In genomic region chr1:169748439-169748838, GRCm38 (mm10) we compare ENCODE assay signal across 17 mouse cellular contexts. TPM values are rescaled to one million over a fixed set of nuclear protein-coding genes. Genes with fewer than 3 reads are reported as not detected.
DNase-seq lines count a peak whose midpoint lies in the region; ATAC-seq and TF ChIP-seq lines count a peak whose summit lies in the region.
"Had no signal": no experiment of that assay in that cellular context is flagged by ENCODE, and none has a peak within 500 bp of the region (broad histone marks: within the 10 kb centered on the region; RNA-seq: fewer than 3 reads in every experiment).

No protein-coding gene starts in this region.

- no peak overlapping the region for H3K4me3 ChIP-seq in hindbrain, embryonic 12.5 days
- H3K4me3 ChIP-seq in hindbrain, embryonic 10.5 days = no peak overlapping the region
- no peak overlapping the region for H3K4me3 ChIP-seq in neural tube, embryonic 12.5 days
- no peak overlapping the region; the same call in 1 of the 2 replicates for H3K4me3 ChIP-seq in hindbrain, postnatal 0 days (ENCODE audit: low read length)
- H3K4me3 ChIP-seq in olfactory bulb, adult 2 months (ENCODE audit: insufficient read depth, low read depth, low read length) = peak overlapping the region; percentile 21; the same call in 1 of the 2 replicates
- H3K4me3 ChIP-seq: erythroblast, embryonic 14.5 days; megakaryocyte, embryonic 14.5 days had no signal

- no peak overlapping the region for H3K9ac ChIP-seq in hindbrain, embryonic 12.5 days
- no peak overlapping the region for H3K9ac ChIP-seq in neural tube, embryonic 12.5 days
- H3K9ac ChIP-seq in hindbrain, postnatal 0 days (replicated peaks; ENCODE audit: low read length) = peak overlapping the region; percentile 50; the same call in 1 of the 2 replicates
- H3K9ac ChIP-seq: limb, embryonic 15.5 days; lung, embryonic 14.5 days; stomach, embryonic 15.5 days had no signal

- H3K4me1 ChIP-seq in hindbrain, embryonic 12.5 days = peaks cover 7% of the 10 kb centered on the region; the same call in 1 of the 2 replicates
- H3K4me1 ChIP-seq in hindbrain, embryonic 10.5 days (replicated peaks) = peaks cover 11% of the 10 kb centered on the region; the same call in 1 of the 2 replicates
- H3K4me1 ChIP-seq in neural tube, embryonic 12.5 days = no peaks in the 10 kb centered on the region
- no peaks in the 10 kb centered on the region for H3K4me1 ChIP-seq in hindbrain, postnatal 0 days (ENCODE audit: insufficient read depth, low read length)
- H3K4me1 ChIP-seq in olfactory bulb, adult 2 months (ENCODE audit: control insufficient read depth, insufficient read depth, low read length) = peaks cover 2% of the 10 kb centered on the region; the same call in 1 of the 2 replicates
- H3K4me1 ChIP-seq: stomach, embryonic 15.5 days had no signal

- H3K27ac ChIP-seq in hindbrain, embryonic 12.5 days = no peak overlapping the region
- no peak overlapping the region for H3K27ac ChIP-seq in hindbrain, embryonic 10.5 days
- no peak overlapping the region for H3K27ac ChIP-seq in neural tube, embryonic 12.5 days
- peak overlapping the region; percentile 81 for H3K27ac ChIP-seq in hindbrain, postnatal 0 days
- H3K27ac ChIP-seq in olfactory bulb, adult 2 months (ENCODE audit: insufficient read depth, low read depth, low read length) = peak overlapping the region; percentile 47; the same call in 1 of the 2 replicates
- H3K27ac ChIP-seq: limb, embryonic 15.5 days; stomach, embryonic 15.5 days had no signal

- no peaks in the 10 kb centered on the region for H3K36me3 ChIP-seq in hindbrain, embryonic 12.5 days
- no peaks in the 10 kb centered on the region for H3K36me3 ChIP-seq in hindbrain, embryonic 10.5 days
- H3K36me3 ChIP-seq in neural tube, embryonic 12.5 days = no peaks in the 10 kb centered on the region
- H3K36me3 ChIP-seq in hindbrain, postnatal 0 days (ENCODE audit: insufficient read depth, low read length) = no peaks in the 10 kb centered on the region; the same call in 1 of the 2 replicates
- H3K36me3 ChIP-seq: limb, embryonic 15.5 days; stomach, embryonic 15.5 days had no signal

- no peak for TF ChIP-seq CTCF in hindbrain, postnatal 0 days (IDR thresholded peaks at IDR 0.05; ENCODE audit: low read depth)
- TF ChIP-seq CTCF in olfactory bulb, adult 2 months (IDR thresholded peaks at IDR 0.05; ENCODE audit: insufficient read depth, low read depth, low read length) = no peak

- H3K4me2 ChIP-seq in hindbrain, embryonic 12.5 days (replicated peaks) = peak overlapping the region; percentile 60
- H3K4me2 ChIP-seq in neural tube, embryonic 12.5 days (replicated peaks) = peak overlapping the region; percentile 67; the same call in 1 of the 2 replicates
- peak overlapping the region; percentile 63 for H3K4me2 ChIP-seq in hindbrain, postnatal 0 days (ENCODE audit: low read depth, low read length)

- 0 out of 2 replicates have a peak, but pooled peaks cover 4% of the 10 kb centered on the region for H3K27me3 ChIP-seq in hindbrain, embryonic 12.5 days
- H3K27me3 ChIP-seq in hindbrain, embryonic 10.5 days (ENCODE audit: insufficient read depth, poor library complexity, severe bottlenecking) = peaks cover 13% of the 10 kb centered on the region; the same call in 1 of the 2 replicates
- no peaks in the 10 kb centered on the region for H3K27me3 ChIP-seq in neural tube, embryonic 12.5 days (replicated peaks)
- no peaks in the 10 kb centered on the region for H3K27me3 ChIP-seq in hindbrain, postnatal 0 days (ENCODE audit: insufficient read depth, low read length)
- H3K27me3 ChIP-seq: Patski had no signal

- WGBS in hindbrain, embryonic 12.5 days = 50% methylated on average over 5 of the region's 5 CpGs
- 47% methylated on average over 5 of the region's 5 CpGs for WGBS in hindbrain, embryonic 10.5 days
- 59% methylated on average over 5 of the region's 5 CpGs for WGBS in neural tube, embryonic 12.5 days
- WGBS in hindbrain, postnatal 0 days = 22% methylated on average over 5 of the region's 5 CpGs
- WGBS in olfactory bulb, adult 2 months = 12% methylated on average over 5 of the region's 5 CpGs

- TF ChIP-seq POLR2A in olfactory bulb, adult 2 months (IDR thresholded peaks at IDR 0.05; ENCODE audit: insufficient read depth, low read depth, low read length) = no peak

- DNase-seq in hindbrain, embryonic 10.5 days (ENCODE audit: low spot score) = no peak
- DNase-seq in neural tube, embryonic 10.5 days (ENCODE audit: extremely low spot score, low spot score) = no peak
- DNase-seq in hindbrain, postnatal 0 days (ENCODE audit: low spot score) = peak; percentile 50
- no peak for DNase-seq in spleen, adult 12 weeks (ENCODE audit: low spot score)
- DNase-seq: heart, postnatal 4 days; lung, embryonic 14.5 days; thymus, postnatal 4 days had no signal

- H3K9me3 ChIP-seq in hindbrain, embryonic 12.5 days (replicated peaks) = no peaks in the 10 kb centered on the region
- no peaks in the 10 kb centered on the region for H3K9me3 ChIP-seq in hindbrain, embryonic 10.5 days
- no peaks in the 10 kb centered on the region for H3K9me3 ChIP-seq in neural tube, embryonic 12.5 days
- no peaks in the 10 kb centered on the region for H3K9me3 ChIP-seq in hindbrain, postnatal 0 days (ENCODE audit: low read length)
- H3K9me3 ChIP-seq: limb, embryonic 15.5 days; megakaryocyte, embryonic 14.5 days; stomach, embryonic 15.5 days had no signal

- no peak for ATAC-seq in hindbrain, embryonic 12.5 days (ENCODE audit: low FRiP score)
- ATAC-seq in neural tube, embryonic 12.5 days (ENCODE audit: low FRiP score, low read depth) = no peak
- peak; percentile 34; the same call in 1 of the 2 replicates for ATAC-seq in hindbrain, postnatal 0 days

RNA-seq across cellular contexts. Expression of gene Rgs4, which starts 1.0 kb away (rescaled TPM):
- 20.1 and 24.5 TPM in 2 replicates for polyA plus RNA-seq in hindbrain, embryonic 12.5 days (2016; fragmentation: Nextera tagmentation; extraction: Ambion mirVana)
- 14.9 and 25.3 TPM in 2 replicates for polyA plus RNA-seq in hindbrain, embryonic 10.5 days (2016; fragmentation: Nextera tagmentation; extraction: Ambion mirVana)
- 59.5 and 80.7 TPM in 2 replicates for polyA plus RNA-seq in neural tube, embryonic 12.5 days (2016; fragmentation: Nextera tagmentation; extraction: Ambion mirVana)
- total RNA-seq in hindbrain, postnatal 0 days (2014; rRNA removed) = 69.6 and 81.5 TPM in 2 replicates
- polyA plus RNA-seq in hindbrain, postnatal 0 days (2015; fragmentation: Nextera tagmentation; extraction: Ambion mirVana) = 99.5 and 100 TPM in 2 replicates
- not detected in 2 replicates for polyA plus RNA-seq in olfactory bulb, adult 2 months (2012; ENCODE audit: insufficient read depth, insufficient read length, low replicate concordance, missing spikeins)
- total RNA-seq: CH12.LX; neutrophil, adult 5-6 weeks had no signal
- polyA plus RNA-seq: erythroblast, embryonic 14.5 days had no signal

Comparison
In these comparisons a context has a peak if more than half of its experiments do, and no peak if none do; other contexts are left out.
1. H3K27ac ChIP-seq: peak in hindbrain, postnatal 0 days (single experiment) and olfactory bulb, adult 2 months (single experiment); none in hindbrain, embryonic 12.5 days (single experiment), hindbrain, embryonic 10.5 days (single experiment) and neural tube, embryonic 12.5 days (single experiment).
2. Peak in every context shown above with its lines, with median percentiles within 50 percentile points of each other: H3K4me2 ChIP-seq.